In the genomic region with DNA sequence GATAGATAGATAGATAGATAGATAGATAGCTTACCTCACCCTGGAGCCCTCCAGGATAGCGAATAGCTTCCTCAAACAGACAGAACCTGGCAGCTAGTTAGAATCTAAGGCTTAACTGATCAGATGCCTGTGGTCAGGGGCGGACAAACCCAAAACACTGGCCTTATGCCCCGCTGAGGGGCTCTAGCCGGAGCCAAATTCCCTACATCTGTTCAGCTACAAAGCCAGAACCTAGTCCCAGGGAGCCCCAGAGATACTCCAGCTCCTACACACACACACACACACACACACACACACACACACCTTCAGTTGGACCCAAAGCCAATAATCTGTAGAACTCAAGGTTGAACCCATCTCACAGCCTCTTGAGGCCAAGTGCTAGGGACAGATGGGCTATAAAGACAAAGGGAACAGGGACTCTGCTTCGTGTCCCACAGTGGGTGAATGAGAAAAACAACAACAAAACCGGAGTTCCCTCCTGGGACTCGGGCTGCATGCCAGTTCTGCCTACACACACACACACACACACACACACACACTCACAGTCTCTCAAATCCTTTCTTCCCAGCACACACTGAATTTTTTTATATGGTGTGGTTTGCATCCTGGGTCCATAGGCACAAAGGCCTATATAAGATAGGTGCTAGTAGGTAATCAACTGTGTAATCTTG, we compare ENCODE assay signal across 23 mouse cellular contexts. TPM values are rescaled to one million over a fixed set of nuclear protein-coding genes. Genes with fewer than 3 reads are reported as not detected.
DNase-seq lines count a peak whose midpoint lies in the region; ATAC-seq and TF ChIP-seq lines count a peak whose summit lies in the region.
"Had no signal": no experiment of that assay in that cellular context is flagged by ENCODE, and none has a peak within 500 bp of the region (broad histone marks: within the 10 kb centered on the region; RNA-seq: fewer than 3 reads in every experiment).

No protein-coding gene starts in this region.

- no peaks in the 10 kb centered on the region for H3K9me3 ChIP-seq in hindbrain, postnatal 0 days (ENCODE audit: low read length)
- no peaks in the 10 kb centered on the region for H3K9me3 ChIP-seq in hindbrain, embryonic 12.5 days (replicated peaks)
- no peaks in the 10 kb centered on the region for H3K9me3 ChIP-seq in midbrain, postnatal 0 days (ENCODE audit: low read length)
- no peaks in the 10 kb centered on the region for H3K9me3 ChIP-seq in midbrain, embryonic 11.5 days (ENCODE audit: control insufficient read depth, low read length)
- H3K9me3 ChIP-seq in neural tube, embryonic 15.5 days (replicated peaks) = no peaks in the 10 kb centered on the region
- H3K9me3 ChIP-seq: embryonic facial prominence, embryonic 15.5 days; intestine, embryonic 15.5 days; limb, embryonic 13.5 days; liver, embryonic 13.5 days; megakaryocyte, embryonic 14.5 days; midbrain, embryonic 15.5 days; stomach, embryonic 15.5 days had no signal

- H3K79me2 ChIP-seq in heart, adult 2 months (replicated peaks; ENCODE audit: control insufficient read depth, insufficient read depth, low read length) = peaks cover 1% of the 10 kb centered on the region; the same call in 1 of the 2 replicates

- H3K4me3 ChIP-seq in heart, adult 2 months = peak overlapping the region; percentile 55; the same call in 1 of the 2 replicates
- no peak overlapping the region for H3K4me3 ChIP-seq in hindbrain, postnatal 0 days (ENCODE audit: low read length)
- no peak overlapping the region for H3K4me3 ChIP-seq in hindbrain, embryonic 12.5 days
- no peak overlapping the region for H3K4me3 ChIP-seq in midbrain, postnatal 0 days (ENCODE audit: low read depth, low read length)
- no peak overlapping the region for H3K4me3 ChIP-seq in midbrain, embryonic 11.5 days (ENCODE audit: low read depth, low read length)
- no peak overlapping the region for H3K4me3 ChIP-seq in neural tube, embryonic 15.5 days (replicated peaks)
- H3K4me3 ChIP-seq: embryonic facial prominence, embryonic 15.5 days; intestine, embryonic 15.5 days; limb, embryonic 13.5 days; liver, embryonic 13.5 days; megakaryocyte, embryonic 14.5 days; midbrain, embryonic 15.5 days; stomach, embryonic 15.5 days had no signal

- no peak for TF ChIP-seq CTCF in heart, adult 2 months (IDR thresholded peaks at IDR 0.05)
- no peak for TF ChIP-seq CTCF in hindbrain, postnatal 0 days (IDR thresholded peaks at IDR 0.05; ENCODE audit: low read depth)
- no peak for TF ChIP-seq CTCF in midbrain, postnatal 0 days (IDR thresholded peaks at IDR 0.05)

- intact Hi-C loops in heart, adult 2 months (cut with DNase I) = loop anchor here (10.0 kb wide), 2 partner anchors 228 to 458 kb away; partner anchors contain the start of gene Cmtm3

- DNase-seq in heart, adult 2 months = no peak
- DNase-seq in heart, adult 11 months = no peak
- DNase-seq in hindbrain, postnatal 0 days (ENCODE audit: low spot score) = peak; percentile 24
- DNase-seq in midbrain, postnatal 0 days (ENCODE audit: low spot score) = peak; percentile 20
- DNase-seq in midbrain, embryonic 11.5 days (ENCODE audit: low spot score, missing footprints) = no peak
- DNase-seq: cerebellum, adult 11 months; gastrocnemius, postnatal 10 days; kidney, adult 9 months; kidney, postnatal 36 days; layer of hippocampus, adult 9-11 months; liver, embryonic 13.5 days; lung, postnatal 14 days; right cerebral cortex, postnatal 25 days; thymus, postnatal 14 days had no signal

- no peak for TF ChIP-seq EP300 in heart, adult 2 months (IDR thresholded peaks at IDR 0.05; ENCODE audit: insufficient read depth, low read depth, low read length)

- WGBS in heart, adult 2 months = 44% methylated on average over 7 of the region's 7 CpGs
- 49% methylated on average over 7 of the region's 7 CpGs for WGBS in hindbrain, postnatal 0 days
- WGBS in hindbrain, embryonic 12.5 days = 71% methylated on average over 7 of the region's 7 CpGs
- WGBS in midbrain, postnatal 0 days = 62% methylated on average over 7 of the region's 7 CpGs
- WGBS in midbrain, embryonic 11.5 days = 69% methylated on average over 7 of the region's 7 CpGs
- 74% methylated on average over 7 of the region's 7 CpGs for WGBS in neural tube, embryonic 15.5 days

- 0 out of 2 replicates have a peak, but pooled peaks have one; percentile 24 for ATAC-seq in hindbrain, postnatal 0 days
- no peak for ATAC-seq in hindbrain, embryonic 12.5 days (ENCODE audit: low FRiP score)
- no peak for ATAC-seq in midbrain, postnatal 0 days (ENCODE audit: low FRiP score)
- no peak for ATAC-seq in midbrain, embryonic 11.5 days (ENCODE audit: low FRiP score)
- ATAC-seq in neural tube, embryonic 15.5 days (ENCODE audit: low FRiP score) = no peak
- ATAC-seq: midbrain, embryonic 15.5 days had no signal

- no peak for TF ChIP-seq POLR2A in heart, adult 2 months (IDR thresholded peaks at IDR 0.05; ENCODE audit: insufficient read depth, low read depth, low read length)

- peaks cover 17% of the 10 kb centered on the region for H3K4me1 ChIP-seq in heart, adult 2 months (ENCODE audit: control insufficient read depth, insufficient read depth, low read length)
- H3K4me1 ChIP-seq in hindbrain, postnatal 0 days (ENCODE audit: insufficient read depth, low read length) = 0 out of 2 replicates have a peak, but pooled peaks cover 2% of the 10 kb centered on the region
- no peaks in the 10 kb centered on the region for H3K4me1 ChIP-seq in hindbrain, embryonic 12.5 days
- H3K4me1 ChIP-seq in midbrain, postnatal 0 days (ENCODE audit: insufficient read depth, low read length) = no peaks in the 10 kb centered on the region
- H3K4me1 ChIP-seq in midbrain, embryonic 11.5 days (ENCODE audit: control insufficient read depth, insufficient read depth, low read length) = no peaks in the 10 kb centered on the region; the same call in 1 of the 2 replicates
- H3K4me1 ChIP-seq in neural tube, embryonic 15.5 days = no peaks in the 10 kb centered on the region
- H3K4me1 ChIP-seq: embryonic facial prominence, embryonic 15.5 days; limb, embryonic 13.5 days; midbrain, embryonic 15.5 days had no signal

- H3K9ac ChIP-seq in heart, adult 2 months (ENCODE audit: low read depth, low read length) = no peak overlapping the region
- H3K9ac ChIP-seq in hindbrain, postnatal 0 days (replicated peaks; ENCODE audit: low read length) = no peak overlapping the region
- H3K9ac ChIP-seq in hindbrain, embryonic 12.5 days = no peak overlapping the region
- no peak overlapping the region for H3K9ac ChIP-seq in midbrain, postnatal 0 days (replicated peaks; ENCODE audit: low read length, poor library complexity, severe bottlenecking)
- no peak overlapping the region for H3K9ac ChIP-seq in midbrain, embryonic 11.5 days (ENCODE audit: low read length)
- H3K9ac ChIP-seq in neural tube, embryonic 15.5 days (replicated peaks) = no peak overlapping the region
- H3K9ac ChIP-seq: embryonic facial prominence, embryonic 15.5 days; intestine, embryonic 15.5 days; limb, embryonic 13.5 days; liver, embryonic 13.5 days; midbrain, embryonic 15.5 days; stomach, embryonic 15.5 days had no signal

- H3K4me2 ChIP-seq in hindbrain, postnatal 0 days (ENCODE audit: low read depth, low read length) = no peak overlapping the region
- no peak overlapping the region for H3K4me2 ChIP-seq in hindbrain, embryonic 12.5 days (replicated peaks)
- no peak overlapping the region for H3K4me2 ChIP-seq in midbrain, postnatal 0 days (ENCODE audit: low read depth, low read length, poor library complexity, severe bottlenecking)
- H3K4me2 ChIP-seq in midbrain, embryonic 11.5 days = no peak overlapping the region
- H3K4me2 ChIP-seq in neural tube, embryonic 15.5 days = no peak overlapping the region
- H3K4me2 ChIP-seq: embryonic facial prominence, embryonic 15.5 days; limb, embryonic 13.5 days; liver, embryonic 13.5 days; midbrain, embryonic 15.5 days had no signal

- H3K36me3 ChIP-seq in heart, adult 2 months (ENCODE audit: control insufficient read depth, insufficient read depth, low read length) = peaks cover 6% of the 10 kb centered on the region
- H3K36me3 ChIP-seq in hindbrain, postnatal 0 days (ENCODE audit: insufficient read depth, low read length) = no peaks in the 10 kb centered on the region
- H3K36me3 ChIP-seq in hindbrain, embryonic 12.5 days = no peaks in the 10 kb centered on the region
- no peaks in the 10 kb centered on the region for H3K36me3 ChIP-seq in midbrain, postnatal 0 days (ENCODE audit: insufficient read depth, low read length)
- H3K36me3 ChIP-seq in midbrain, embryonic 11.5 days (ENCODE audit: control insufficient read depth, insufficient read depth, low read length) = no peaks in the 10 kb centered on the region
- no peaks in the 10 kb centered on the region for H3K36me3 ChIP-seq in neural tube, embryonic 15.5 days
- H3K36me3 ChIP-seq: embryonic facial prominence, embryonic 15.5 days; intestine, embryonic 15.5 days; limb, embryonic 13.5 days; liver, embryonic 13.5 days; midbrain, embryonic 15.5 days; stomach, embryonic 15.5 days had no signal

- peak overlapping the region; percentile 45 for H3K27ac ChIP-seq in heart, adult 2 months
- H3K27ac ChIP-seq in hindbrain, postnatal 0 days = no peak overlapping the region
- no peak overlapping the region for H3K27ac ChIP-seq in hindbrain, embryonic 12.5 days
- H3K27ac ChIP-seq in midbrain, postnatal 0 days (ENCODE audit: low read depth, low read length) = no peak overlapping the region
- H3K27ac ChIP-seq in midbrain, embryonic 11.5 days (ENCODE audit: low read depth, low read length) = no peak overlapping the region
- H3K27ac ChIP-seq in neural tube, embryonic 15.5 days (replicated peaks) = no peak overlapping the region
- H3K27ac ChIP-seq: embryonic facial prominence, embryonic 15.5 days; limb, embryonic 13.5 days; liver, embryonic 13.5 days; midbrain, embryonic 15.5 days; stomach, embryonic 15.5 days had no signal

- no peaks in the 10 kb centered on the region for H3K27me3 ChIP-seq in heart, adult 2 months (ENCODE audit: control insufficient read depth, insufficient read depth, low read length)
- no peaks in the 10 kb centered on the region for H3K27me3 ChIP-seq in hindbrain, postnatal 0 days (ENCODE audit: insufficient read depth, low read length)
- H3K27me3 ChIP-seq in hindbrain, embryonic 12.5 days = no peaks in the 10 kb centered on the region; the same call in 1 of the 2 replicates
- H3K27me3 ChIP-seq in midbrain, postnatal 0 days (ENCODE audit: insufficient read depth, low read length) = no peaks in the 10 kb centered on the region
- H3K27me3 ChIP-seq in midbrain, embryonic 11.5 days (ENCODE audit: control insufficient read depth, insufficient read depth, low read length) = no peaks in the 10 kb centered on the region
- H3K27me3 ChIP-seq in neural tube, embryonic 15.5 days (replicated peaks) = no peaks in the 10 kb centered on the region
- H3K27me3 ChIP-seq: embryonic facial prominence, embryonic 15.5 days; intestine, embryonic 15.5 days; limb, embryonic 13.5 days; liver, embryonic 13.5 days; midbrain, embryonic 15.5 days; stomach, embryonic 15.5 days had no signal

RNA-seq across cellular contexts. Expression of gene Cdh5, which starts 5.0 kb away (rescaled TPM):
- total RNA-seq in heart, adult 2 months (2021) = 100 to 1,000 TPM; 112 to 115 TPM
- 113 and 128 TPM in 2 replicates for polyA plus RNA-seq in heart, adult 2 months (2012; rRNA removed)
- 18.3 and 19.7 TPM in 2 replicates for total RNA-seq in hindbrain, postnatal 0 days (2014; rRNA removed)
- polyA plus RNA-seq in hindbrain, postnatal 0 days (2015; fragmentation: Nextera tagmentation; extraction: Ambion mirVana) = 8.4 and 8.9 TPM in 2 replicates
- 16.2 and 20.6 TPM in 2 replicates for polyA plus RNA-seq in hindbrain, embryonic 12.5 days (2016; fragmentation: Nextera tagmentation; extraction: Ambion mirVana)
- 18.6 and 22.0 TPM in 2 replicates for total RNA-seq in midbrain, postnatal 0 days (2014; rRNA removed)
- 8.6 and 9.7 TPM in 2 replicates for polyA plus RNA-seq in midbrain, postnatal 0 days (2015; fragmentation: Nextera tagmentation; extraction: Ambion mirVana)
- 18.0 and 19.0 TPM in 2 replicates for polyA plus RNA-seq in midbrain, embryonic 11.5 days (2014; fragmentation: Nextera tagmentation; extraction: Ambion mirVana)
- 12.5 and 17.7 TPM in 2 replicates for polyA plus RNA-seq in neural tube, embryonic 15.5 days (2015; fragmentation: Nextera tagmentation; extraction: Ambion mirVana)
- total RNA-seq: neutrophil, adult 5-6 weeks had no signal

Comparison
In these comparisons a context has a peak if more than half of its experiments do, and no peak if none do; other contexts are left out.
1. DNase-seq: peak in hindbrain, postnatal 0 days (single experiment) and midbrain, postnatal 0 days (single experiment); none in heart, adult 2 months (0 of 2), heart, adult 11 months (single experiment) and midbrain, embryonic 11.5 days (single experiment).